Mouse (Mus musculus) macrophage (primary cell): ENCODE measurements around the gene Eif4a3. TPM values are rescaled to one million over a fixed set of nuclear protein-coding genes. Genes with fewer than 3 reads are reported as not detected.
A peak's percentile ranks its signal among the peaks of the same experiment; 100 is the strongest.
"Not testable (repeated sequence)": the region's sequence is repeated elsewhere in the genome, so short reads cannot be mapped to it uniquely, and the experiment has no call there.

ENCODE experiments used
- H3K27ac ChIP-seq: fragments of 350-480 bp; formaldehyde crosslinking; 2 replicates; pipeline ENCODE4 v1.9.0; 2021
- H3K36me3 ChIP-seq: fragments of 350-480 bp; formaldehyde crosslinking; 2 replicates; pipeline ENCODE4 v1.9.0; 2021; ENCODE audit errors: inconsistent target
- H3K4me3 ChIP-seq: fragments of 350-480 bp; formaldehyde crosslinking; 2 replicates; pipeline ENCODE4 v1.9.0; 2021; ENCODE audit errors: inconsistent target
- H3K79me2 ChIP-seq: fragments of 350-480 bp; formaldehyde crosslinking; 2 replicates; pipeline ENCODE4 v1.9.0; 2021; ENCODE audit errors: inconsistent target
- WGBS: methylation state at CpG from one replicate; pipeline ENCODE4 v1.1.7; 2026; ENCODE audit warnings: inconsistent platforms; ENCODE audit not compliant: missing documents; 5-methylcytosine and 5-hydroxymethylcytosine counted together
- polyA plus RNA-seq: library from polyadenylated mRNA; stranded (reverse); fragments of 250-400 nt; gene quantifications from 3 replicates; pipeline ENCODE4 v1.2.4, GENCODE M21; 2018; ENCODE audit warnings: inconsistent platforms

Eif4a3 gene
- polyA plus RNA-seq, 1 experiment from 2014 or later: 79.7 TPM

DNA sequence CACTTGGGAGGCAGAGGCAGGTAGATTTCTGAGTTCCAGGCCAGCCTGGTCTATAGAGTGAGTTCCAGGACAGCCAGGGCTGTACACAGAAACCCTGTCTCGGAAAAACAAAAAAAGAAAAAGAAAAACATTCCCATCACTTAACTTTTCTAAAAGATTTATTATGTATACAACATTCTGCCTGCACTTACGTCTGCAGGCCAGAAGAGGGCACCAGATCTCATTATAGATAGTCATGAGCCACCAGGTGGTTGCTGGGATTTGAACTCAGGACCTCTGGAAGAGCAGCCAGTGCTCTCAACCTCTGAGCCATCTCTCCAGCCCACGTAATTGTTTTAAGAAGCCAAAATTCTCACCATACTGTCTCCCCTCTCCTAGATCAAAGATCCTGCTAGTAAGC, 27.4 kb downstream of the Eif4a3 start:
- peaks cover 47% of the 10 kb centered on the region for H3K36me3 ChIP-seq
- H3K79me2 ChIP-seq, H3K4me3 ChIP-seq, H3K27ac ChIP-seq: not testable (repeated sequence)
- 87% methylated on average over 3 of the region's 3 CpGs for WGBS

DNA sequence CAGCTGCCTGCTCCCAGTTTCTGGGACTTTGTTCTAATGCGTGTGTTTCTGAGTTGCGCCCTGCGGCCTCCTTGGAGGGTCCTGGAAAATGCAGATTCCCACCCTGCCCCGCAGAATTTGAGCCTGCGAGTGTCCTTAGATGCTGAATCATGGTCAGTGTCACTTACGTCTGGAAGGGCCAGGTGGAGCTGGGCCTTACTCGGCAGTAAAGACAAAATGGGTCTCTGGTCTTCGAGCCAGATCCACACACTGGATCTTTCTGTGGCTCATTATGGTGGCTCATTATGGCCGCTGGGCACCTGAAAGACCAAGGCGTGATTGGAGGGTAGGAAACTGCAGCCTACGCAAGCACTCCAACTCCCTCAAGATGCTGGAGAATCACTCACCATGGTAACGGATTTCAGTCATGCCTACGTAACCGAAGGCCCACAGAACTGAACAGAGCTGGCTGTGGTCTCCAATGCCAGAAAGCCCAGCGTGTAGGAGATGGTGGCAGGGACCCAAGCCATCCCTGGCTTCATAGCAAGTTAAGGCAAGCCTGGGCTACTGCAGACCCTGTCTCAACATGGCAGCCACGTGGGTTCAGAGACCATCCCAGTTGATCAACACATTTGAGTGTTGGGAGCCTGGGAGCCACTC, 31.2 kb downstream of the Eif4a3 start:
- no peaks in the 10 kb centered on the region for H3K79me2 ChIP-seq
- WGBS: 79% methylated on average over 16 of the region's 16 CpGs
- peak overlapping the region; percentile 60 for H3K27ac ChIP-seq
- H3K36me3 ChIP-seq: peaks cover 17% of the 10 kb centered on the region; the same call in 1 of the 2 replicates
- peak overlapping the region; percentile 54 for H3K4me3 ChIP-seq

DNA sequence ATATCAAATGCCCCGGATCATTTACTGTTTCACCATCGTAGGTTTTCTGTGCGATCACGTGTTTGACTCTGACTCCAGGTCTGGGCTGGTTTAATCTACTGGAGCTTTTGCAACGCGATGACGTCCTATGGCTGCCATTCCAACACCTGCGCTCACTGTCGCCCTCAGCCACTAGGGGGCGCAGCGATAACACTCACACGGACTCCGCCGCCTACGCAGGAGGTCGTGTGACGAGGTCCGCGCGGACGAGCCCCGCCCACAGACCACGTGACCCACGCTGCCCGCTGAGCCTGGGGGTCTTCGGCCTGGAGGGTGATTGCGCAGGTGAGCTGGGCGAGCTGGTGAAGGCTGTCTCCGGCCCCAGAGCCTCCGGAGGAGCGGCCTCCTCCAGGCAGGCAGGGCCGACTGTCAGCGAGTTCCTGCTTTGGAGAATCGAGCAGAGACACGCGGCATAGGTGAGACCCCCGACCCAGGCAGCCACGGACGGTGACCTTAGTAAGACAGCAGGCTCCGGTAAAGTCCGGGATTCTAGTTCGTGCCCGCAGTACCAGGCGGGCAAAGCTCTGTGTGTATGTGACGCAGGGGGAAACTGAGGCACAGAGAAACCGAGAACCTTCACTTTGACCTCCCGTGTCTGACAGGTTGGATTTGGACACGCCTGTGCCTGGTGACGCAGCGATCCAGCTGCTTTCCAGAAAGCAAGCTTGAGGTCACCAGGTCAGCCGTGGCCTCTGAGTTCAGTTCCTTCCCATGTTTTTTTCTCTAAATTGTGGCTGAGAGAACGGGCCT, 31.9 kb downstream of the Eif4a3 start, which contains the start of gene Gaa:
Gene Gaa (plus strand): TSS at position 120 of the 789 bp plus-strand sequence.
- no peaks in the 10 kb centered on the region for H3K79me2 ChIP-seq
- H3K27ac ChIP-seq: peak within 1 kb of the TSS; percentile 60
- WGBS: under 1% methylated on average over 52 of the region's 52 CpGs
- peaks cover 9% of the 10 kb centered on the region; the same call in 1 of the 2 replicates for H3K36me3 ChIP-seq
- H3K4me3 ChIP-seq: peak within 1 kb of the TSS; percentile 54

DNA sequence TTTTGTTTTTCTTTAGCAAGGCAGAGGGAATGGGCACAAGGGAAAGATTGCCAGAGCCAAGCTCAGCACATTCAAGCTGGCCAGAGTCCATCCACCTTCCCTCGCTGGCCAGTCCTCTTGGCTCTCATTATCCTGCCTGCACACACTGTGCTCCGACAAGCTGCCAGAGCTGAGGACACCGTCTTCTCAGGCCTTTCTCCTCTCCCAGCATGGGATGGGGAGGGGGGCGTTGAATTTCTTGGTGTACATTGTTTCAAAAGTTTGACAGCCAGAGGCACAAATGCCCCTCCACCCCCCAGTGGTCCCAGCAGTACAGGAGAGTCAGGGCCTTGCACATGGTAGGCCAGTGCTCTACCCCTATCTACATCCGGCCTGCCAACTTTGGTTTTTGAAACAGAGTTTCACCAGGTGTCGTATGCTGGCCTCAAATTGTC, 32.6 kb downstream of the Eif4a3 start:
- 60% methylated on average over 6 of the region's 6 CpGs for WGBS

DNA sequence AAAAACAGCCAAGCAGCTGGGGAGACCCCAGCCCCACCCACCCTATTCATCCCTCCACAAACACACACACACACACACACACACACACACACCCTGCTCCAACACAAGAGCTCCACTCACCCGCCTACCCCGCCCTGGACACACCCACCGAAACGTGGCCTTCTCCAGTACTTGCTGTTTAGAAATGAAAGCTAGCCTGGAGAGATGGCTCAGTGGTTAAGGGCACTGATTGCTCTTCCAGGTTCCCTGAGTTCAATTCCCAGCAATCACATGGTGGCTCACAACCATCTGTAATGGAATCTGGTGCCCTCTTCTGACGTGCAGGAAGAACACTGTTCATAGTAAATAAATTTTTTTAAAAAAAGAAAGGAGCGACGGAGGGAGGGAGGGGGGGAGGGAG, 34.1 kb downstream of the Eif4a3 start:
- Histone ChIP-seq H3K36me3 (0 out of 2 replicates have a peak, but pooled peaks cover under 1% of the 10 kb centered on the region), H3K27ac (no peak overlapping the region), H3K79me2 (no peaks in the 10 kb centered on the region), H3K4me3 (no peak overlapping the region)
- WGBS: 82% methylated on average over 6 of the region's 7 CpGs

More for the DNA sequence above, 32.6 kb downstream of the Eif4a3 start:
- peaks cover 5% of the 10 kb centered on the region; the same call in 1 of the 2 replicates for H3K36me3 ChIP-seq
- H3K27ac ChIP-seq: no peak overlapping the region
- no peak overlapping the region for H3K4me3 ChIP-seq
- no peaks in the 10 kb centered on the region for H3K79me2 ChIP-seq

DNA sequence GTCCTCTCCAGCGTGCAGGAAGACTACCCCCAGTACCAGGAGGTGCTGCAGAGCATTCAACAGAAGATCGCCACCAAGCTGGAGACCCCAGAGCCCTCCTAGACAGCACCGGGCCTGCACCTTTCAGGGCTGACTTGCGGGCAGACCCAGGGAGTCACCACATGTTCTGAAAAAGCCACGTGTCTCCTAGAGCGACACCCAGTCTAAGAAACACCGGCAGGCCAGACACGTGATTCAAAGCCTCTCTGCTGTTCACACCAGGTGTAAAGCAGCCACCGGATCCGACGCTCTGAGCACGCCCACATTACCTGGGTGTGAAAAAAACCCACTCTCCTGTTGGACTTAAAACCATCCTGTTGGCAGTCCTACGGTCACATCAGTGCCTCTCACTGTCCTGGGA, 35.5 kb downstream of the Eif4a3 start:
- Histone ChIP-seq H3K79me2 (no peaks in the 10 kb centered on the region), H3K36me3 (no peaks in the 10 kb centered on the region), H3K4me3 (no peak overlapping the region), H3K27ac (no peak overlapping the region)
- WGBS: 91% methylated on average over 13 of the region's 13 CpGs

DNA sequence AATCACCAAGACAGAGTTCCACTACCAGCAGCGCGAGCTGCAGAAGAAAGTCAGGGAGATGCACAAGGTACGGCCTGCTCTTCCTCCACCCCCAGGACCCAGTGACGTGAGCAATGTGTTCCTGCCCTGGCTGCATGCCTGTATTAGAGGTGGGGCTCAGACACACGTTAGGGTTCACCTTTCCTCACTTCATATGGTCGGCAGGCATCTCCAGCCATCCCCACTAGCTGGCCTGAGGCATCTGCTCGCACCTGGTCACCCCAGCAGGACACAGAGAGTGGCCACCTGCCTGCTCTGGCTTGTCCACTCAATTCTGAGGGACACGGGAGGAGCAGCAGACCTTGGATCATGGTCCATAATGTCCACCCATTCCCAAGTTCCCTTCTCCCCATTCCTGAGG, 39.9 kb downstream of the Eif4a3 start:
- Histone ChIP-seq H3K79me2 (no peaks in the 10 kb centered on the region), H3K36me3 (no peaks in the 10 kb centered on the region), H3K4me3 (no peak overlapping the region), H3K27ac (no peak overlapping the region)
- WGBS: 95% methylated on average over 8 of the region's 8 CpGs

DNA sequence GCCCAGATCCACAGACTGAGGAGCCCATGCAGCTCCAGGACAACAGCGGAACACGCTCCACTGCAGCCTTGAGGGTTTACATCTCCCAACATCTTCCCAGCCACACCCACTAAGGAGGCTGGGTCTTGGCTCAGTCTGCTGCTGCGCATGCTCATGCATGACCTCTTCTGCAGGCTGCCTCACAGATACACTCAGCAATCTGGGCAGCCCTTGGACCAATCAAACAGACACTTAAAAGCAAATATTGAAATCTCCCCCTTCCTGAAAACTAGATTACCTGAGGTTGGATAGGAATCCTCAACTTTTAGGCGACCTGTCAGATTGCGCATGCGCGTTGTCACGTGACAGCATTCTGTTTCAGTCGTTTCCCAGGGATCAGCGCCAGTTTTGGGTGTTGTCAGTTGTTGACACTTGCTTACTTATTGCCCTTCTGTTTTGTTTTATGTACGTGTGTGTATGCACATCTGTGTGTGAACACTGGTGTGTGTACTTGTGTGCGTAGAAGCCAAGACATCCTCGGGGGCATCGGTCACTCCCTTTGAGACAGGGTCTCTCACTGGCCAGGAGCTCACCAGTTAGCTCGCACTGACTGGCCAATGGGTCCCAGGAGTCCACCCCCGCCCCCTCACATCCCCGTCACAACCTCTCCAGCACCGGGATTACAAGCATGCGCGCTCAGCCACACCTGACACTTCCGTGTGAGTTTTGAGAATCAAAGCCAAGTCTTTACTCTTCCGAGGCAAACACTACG, 41.1 kb downstream of the Eif4a3 start:
- H3K36me3 ChIP-seq: no peaks in the 10 kb centered on the region
- WGBS: 67% methylated on average over 17 of the region's 23 CpGs
- no peak overlapping the region for H3K4me3 ChIP-seq
- H3K27ac ChIP-seq: peak overlapping the region; percentile 27; the same call in 1 of the 2 replicates
- no peaks in the 10 kb centered on the region for H3K79me2 ChIP-seq

DNA sequence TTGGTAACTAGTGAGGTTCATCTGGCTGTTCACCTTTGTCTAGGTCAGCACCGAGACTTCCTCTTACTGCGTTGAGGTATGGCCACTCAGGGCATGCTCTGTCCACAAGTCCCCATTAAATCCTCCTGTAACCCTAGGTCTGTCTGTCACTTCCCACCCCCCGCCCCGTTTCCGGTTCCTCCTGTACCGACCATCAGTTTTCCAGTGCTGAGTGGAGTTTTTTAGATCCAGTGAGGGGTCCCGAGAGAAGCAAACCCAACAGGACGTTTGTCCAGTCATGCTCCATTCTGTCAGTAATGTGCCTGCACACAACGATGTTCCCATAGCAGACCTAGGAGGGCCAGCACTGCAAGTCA, 41.7 kb downstream of the Eif4a3 start:
- H3K4me3 ChIP-seq: no peak overlapping the region
- WGBS: 47% methylated on average over 9 of the region's 9 CpGs

DNA sequence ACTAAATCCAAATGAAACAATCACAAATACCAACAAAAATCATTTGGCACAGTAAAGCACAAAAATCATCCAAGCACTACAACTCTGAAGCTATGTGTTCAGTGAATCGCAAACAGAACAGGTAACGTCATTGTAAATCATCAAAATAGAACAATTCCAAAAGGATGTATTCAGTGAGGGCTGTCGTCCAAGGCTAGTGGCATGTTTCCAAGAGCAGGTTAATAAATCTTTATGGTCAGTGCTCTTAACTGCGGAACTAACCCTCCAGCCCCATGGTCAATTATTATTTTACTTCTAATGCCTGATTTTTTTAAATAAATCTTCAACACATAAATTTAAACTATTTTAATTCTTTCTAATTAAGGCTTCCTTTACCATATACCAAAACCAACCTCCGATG, 43.3 kb downstream of the Eif4a3 start:
- H3K79me2 ChIP-seq, H3K4me3 ChIP-seq, H3K36me3 ChIP-seq, H3K27ac ChIP-seq: not testable (repeated sequence)
- 88% methylated on average over 5 of the region's 5 CpGs for WGBS

More for the DNA sequence above, 41.7 kb downstream of the Eif4a3 start:
- Histone ChIP-seq H3K27ac (no peak overlapping the region), H3K79me2 (no peaks in the 10 kb centered on the region), H3K36me3 (no peaks in the 10 kb centered on the region)

DNA sequence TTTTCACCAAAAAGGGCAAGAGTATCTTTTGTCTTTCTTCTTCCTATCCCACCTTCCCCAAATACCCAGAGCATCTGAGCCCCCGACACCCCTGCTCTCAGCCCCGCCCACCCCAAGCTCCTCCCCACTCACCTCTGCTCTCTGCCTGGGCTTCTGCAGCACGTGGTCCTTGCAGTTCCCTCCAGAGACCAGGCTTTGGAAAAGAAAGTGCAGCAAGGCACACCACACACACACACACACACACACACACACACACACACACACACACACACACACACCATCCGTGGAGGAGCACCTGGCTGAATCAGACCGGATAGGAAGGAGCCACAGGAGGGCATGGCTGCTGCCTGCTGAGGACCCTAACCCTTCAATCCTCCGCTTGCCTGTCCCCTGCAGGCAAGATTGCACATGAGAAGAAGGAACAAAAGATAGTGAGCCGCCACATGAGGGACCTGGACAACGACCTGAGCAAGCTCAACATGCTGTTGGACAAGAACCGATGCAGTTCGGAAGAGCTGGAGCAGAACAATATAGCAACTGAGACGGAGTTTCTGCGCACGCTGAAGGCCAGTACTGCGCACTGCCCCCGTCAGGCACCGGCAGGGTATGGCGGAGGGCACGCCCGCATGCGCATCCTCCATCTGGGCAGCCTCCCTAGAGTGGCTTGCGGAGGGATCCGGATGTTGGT, 46.9 kb downstream of the Eif4a3 start:
- no peak overlapping the region for H3K4me3 ChIP-seq
- H3K79me2 ChIP-seq: no peaks in the 10 kb centered on the region
- 11% methylated on average over 20 of the region's 22 CpGs for WGBS
- no peaks in the 10 kb centered on the region for H3K36me3 ChIP-seq
- no peak overlapping the region for H3K27ac ChIP-seq

DNA sequence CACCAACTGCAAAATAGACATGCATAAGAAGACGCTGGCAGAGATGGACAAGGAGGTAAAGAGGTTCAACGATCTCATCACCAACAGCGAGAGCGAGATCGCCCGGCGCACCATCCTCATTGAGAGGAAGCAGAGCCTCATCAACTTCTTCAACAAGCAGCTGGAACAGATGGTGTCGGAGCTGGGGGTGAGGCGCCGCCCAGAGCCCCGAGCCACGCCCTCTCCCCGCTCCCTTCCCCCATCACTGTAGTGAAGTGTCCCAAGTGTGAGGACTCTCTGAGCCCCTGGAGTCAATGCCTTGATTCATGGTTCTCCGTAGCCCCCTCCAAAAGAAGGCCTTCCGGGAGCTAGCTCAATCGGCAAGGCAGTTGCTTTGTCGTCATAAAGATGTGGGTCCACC, 48.9 kb downstream of the Eif4a3 start:
- no peaks in the 10 kb centered on the region for H3K79me2 ChIP-seq
- H3K4me3 ChIP-seq: no peak overlapping the region
- 91% methylated on average over 14 of the region's 17 CpGs for WGBS
- H3K27ac ChIP-seq: no peak overlapping the region
- H3K36me3 ChIP-seq: no peaks in the 10 kb centered on the region

DNA sequence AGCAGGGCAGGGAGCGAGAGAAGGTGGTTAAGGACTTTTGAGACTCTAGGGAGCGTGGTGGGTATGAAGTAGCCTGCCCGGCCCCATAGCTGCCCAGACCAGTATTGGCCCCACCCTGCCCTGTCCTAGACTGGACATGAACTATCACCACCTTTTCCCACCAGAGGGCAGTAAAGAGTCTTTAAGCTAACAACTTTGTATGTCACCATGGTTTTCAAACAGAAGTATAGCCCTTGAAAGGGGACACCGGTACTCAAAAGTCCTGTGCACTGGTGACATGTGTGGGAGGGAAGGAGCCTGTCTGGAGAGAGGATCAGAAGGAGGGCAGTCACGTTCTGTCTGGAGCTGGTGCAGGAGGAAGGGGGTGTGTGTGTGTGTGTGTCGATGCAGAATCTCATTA, 50.9 kb downstream of the Eif4a3 start:
- no peaks in the 10 kb centered on the region for H3K36me3 ChIP-seq
- WGBS: 40% methylated on average over 6 of the region's 6 CpGs
- H3K79me2 ChIP-seq: no peaks in the 10 kb centered on the region
- no peak overlapping the region for H3K27ac ChIP-seq
- H3K4me3 ChIP-seq: no peak overlapping the region

DNA sequence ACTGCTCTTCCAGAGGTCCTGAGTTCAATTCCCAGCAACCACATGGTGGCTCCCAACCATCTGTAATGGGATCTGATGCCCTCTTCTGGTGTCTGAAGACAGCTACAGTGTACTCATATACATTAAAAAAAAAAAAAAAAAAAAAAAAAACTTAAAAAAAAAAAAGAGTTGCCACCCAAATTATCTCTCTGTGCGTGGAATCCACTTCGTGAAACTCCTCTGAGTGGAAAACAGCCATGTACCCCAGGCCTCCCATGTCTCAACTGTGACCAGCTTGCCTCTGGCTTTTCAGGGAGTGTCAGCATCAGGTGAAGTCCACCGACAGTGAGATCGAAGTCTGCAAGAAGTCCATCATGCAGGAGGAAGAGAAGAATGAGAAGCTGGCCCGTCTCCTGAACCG, 54.3 kb downstream of the Eif4a3 start:
- not testable (repeated sequence) for H3K27ac ChIP-seq, H3K4me3 ChIP-seq, H3K36me3 ChIP-seq, H3K79me2 ChIP-seq
- WGBS: 100% methylated on average over 6 of the region's 6 CpGs
